Mouse (Mus musculus) heart, embryonic 15.5 days (tissue): ENCODE measurements around the gene Vps45. TPM values are rescaled to one million over a fixed set of nuclear protein-coding genes. Genes with fewer than 3 reads are reported as not detected.
A peak's percentile ranks its signal among the peaks of the same experiment; 100 is the strongest.
"Not testable (repeated sequence)": the region's sequence is repeated elsewhere in the genome, so short reads cannot be mapped to it uniquely, and the experiment has no call there.

Experiments
- ATAC-seq: fragments of 200-750 bp; cut with Nextera tagmentation; replicated peaks from 2 replicates; pipeline ENCODE4 v1.8.0; 2017; ENCODE audit warnings: low read depth, moderate TSS enrichment; ENCODE audit not compliant: insufficient number of reproducible peaks, insufficient read depth, low FRiP score
- H3K27ac ChIP-seq: fragments of 300-500 bp; sonication (generic); 2 replicates; pipeline ENCODE4 v1.5.1; 2015; ENCODE audit warnings: mild to moderate bottlenecking, inconsistent platforms
- H3K27me3 ChIP-seq: fragments of 300-500 bp; sonication (generic); 2 replicates; pipeline ENCODE4 v1.6.1; 2015; ENCODE audit warnings: inconsistent platforms
- H3K36me3 ChIP-seq: fragments of 300-500 bp; sonication (generic); 2 replicates; pipeline ENCODE4 v1.6.1; 2015; ENCODE audit warnings: mild to moderate bottlenecking, inconsistent platforms
- H3K4me1 ChIP-seq: fragments of 300-500 bp; sonication (generic); replicated peaks from 2 replicates; pipeline ENCODE4 v1.6.1; 2015; ENCODE audit warnings: inconsistent platforms
- H3K4me2 ChIP-seq: fragments of 300-500 bp; sonication (generic); 2 replicates; pipeline ENCODE4 v1.6.1; 2015; ENCODE audit warnings: inconsistent platforms, mild to moderate bottlenecking, moderate library complexity
- H3K4me3 ChIP-seq: fragments of 300-500 bp; sonication (generic); 2 replicates; pipeline ENCODE4 v1.5.1; 2015; ENCODE audit warnings: mild to moderate bottlenecking, inconsistent platforms
- H3K9ac ChIP-seq: fragments of 300-500 bp; sonication (generic); 2 replicates; pipeline ENCODE4 v1.6.1; 2015; ENCODE audit warnings: mild to moderate bottlenecking, inconsistent platforms
- H3K9me3 ChIP-seq: fragments of 300-500 bp; sonication (generic); replicated peaks from 2 replicates; pipeline ENCODE4 v1.6.1; 2016; ENCODE audit warnings: inconsistent platforms
- WGBS: fragments of 180-500 bp; shearing (Covaris S2); methylation state at CpG from one replicate; pipeline ENCODE4 v1.1.7; 2015; ENCODE audit warnings: mixed read lengths; 5-methylcytosine and 5-hydroxymethylcytosine counted together
- polyA plus RNA-seq: library from polyadenylated mRNA; unstranded; fragments of >200 nt; fragmentation: Nextera tagmentation; extraction: Ambion mirVana; gene quantifications from 2 replicates; pipeline ENCODE4 v1.2.1, GENCODE M21; 2015

Vps45 gene
- polyA plus RNA-seq, 1 experiment from 2014 or later, result 40.2 TPM

DNA sequence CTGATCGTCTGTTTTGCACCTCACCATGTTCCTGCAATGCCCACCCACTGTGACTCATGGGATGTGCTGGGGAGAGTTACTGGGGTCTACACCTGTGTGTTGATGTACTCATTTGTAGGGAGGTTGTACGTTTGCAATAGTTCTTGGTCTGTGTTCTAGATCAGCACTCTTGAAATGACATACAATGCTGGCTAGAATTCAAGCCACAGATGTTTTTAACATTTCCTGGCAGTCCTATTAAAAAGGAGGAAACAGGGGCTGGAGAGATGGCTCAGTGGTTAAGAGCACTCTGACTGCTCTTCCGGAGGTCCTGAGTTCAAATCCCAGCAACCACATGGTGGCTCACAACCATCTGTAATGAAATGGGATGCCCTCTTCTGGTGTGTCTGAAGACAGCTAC lies 104.7 kb downstream of the Vps45 start:
- 66% methylated on average over 3 of the region's 3 CpGs for WGBS

DNA sequence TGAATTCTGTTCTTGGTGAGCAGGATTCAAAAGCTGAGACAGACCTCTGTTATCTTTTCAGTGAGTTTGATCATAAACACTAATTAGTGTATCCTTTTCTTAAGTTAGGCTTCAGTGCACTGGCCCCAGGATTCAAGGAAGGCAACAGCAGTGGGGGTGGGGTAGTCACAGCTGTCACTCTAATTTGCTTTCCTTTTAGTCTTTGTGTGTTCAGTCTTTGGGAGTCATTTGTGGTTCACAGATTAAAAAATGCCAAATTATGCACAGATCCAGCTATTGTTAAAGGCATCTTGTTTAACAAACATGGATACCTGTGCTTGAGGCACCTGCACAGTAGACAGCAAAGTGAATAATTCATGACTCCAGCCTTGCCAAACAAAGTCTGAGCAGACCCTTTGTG lies 105.2 kb downstream of the Vps45 start:
- Histone ChIP-seq H3K4me2 (no peak overlapping the region), H3K27me3 (no peaks in the 10 kb centered on the region), H3K9ac (no peak overlapping the region), H3K9me3 (no peaks in the 10 kb centered on the region), H3K36me3 (no peaks in the 10 kb centered on the region), H3K4me3 (no peak overlapping the region), H3K4me1 (peaks cover 23% of the 10 kb centered on the region), H3K27ac (peak overlapping the region; percentile 25; the same call in 1 of the 2 replicates)
- no peak for ATAC-seq

More for the DNA sequence above, 104.7 kb downstream of the Vps45 start:
- Histone ChIP-seq H3K4me2 (no peak overlapping the region), H3K4me3 (no peak overlapping the region), H3K9ac (no peak overlapping the region), H3K27me3 (no peaks in the 10 kb centered on the region), H3K9me3 (no peaks in the 10 kb centered on the region), H3K27ac (peak overlapping the region; percentile 25; the same call in 1 of the 2 replicates), H3K4me1 (peaks cover 26% of the 10 kb centered on the region), H3K36me3 (no peaks in the 10 kb centered on the region)
- ATAC-seq, result no peak

GRCm38 (mm10) chr3:95951566-95951965 lies 106.7 kb downstream of the Vps45 start:
- Histone ChIP-seq H3K27ac (peak overlapping the region; percentile 92), H3K4me2 (peak overlapping the region; percentile 71), H3K4me3 (peak overlapping the region; percentile 56), H3K4me1 (peaks cover 11% of the 10 kb centered on the region), H3K9ac (peak overlapping the region; percentile 61)
- H3K9me3 ChIP-seq, H3K27me3 ChIP-seq, ATAC-seq, H3K36me3 ChIP-seq: not testable (repeated sequence)
- 68% methylated on average over 12 of the region's 12 CpGs for WGBS

- H3K9me3 ChIP-seq, result no peaks in the 10 kb centered on the region
- H3K4me1 ChIP-seq, result peaks cover 9% of the 10 kb centered on the region
- peaks cover 15% of the 10 kb centered on the region for H3K36me3 ChIP-seq
- H3K9ac ChIP-seq, result peak overlapping the region; percentile 61
- H3K4me3 ChIP-seq, result peak overlapping the region; percentile 56
- peak; percentile 92 for ATAC-seq
- 2% methylated on average over 49 of the region's 49 CpGs for WGBS
- no peaks in the 10 kb centered on the region for H3K27me3 ChIP-seq
- peak overlapping the region; percentile 71 for H3K4me2 ChIP-seq
- peak overlapping the region; percentile 92 for H3K27ac ChIP-seq
Measured at GRCm38 (mm10) chr3:95950763-95951551, 107.3 kb downstream of the Vps45 start.

Other genes starting within 250 kb of the Vps45 start
- 17.6 and 19.6 TPM in 2 replicates for gene Rprd2, start 239.6 kb downstream of the Vps45 start, polyA plus RNA-seq
- gene Prpf3, start 202.6 kb downstream of the Vps45 start, polyA plus RNA-seq, result 27.5 and 31.0 TPM in 2 replicates
- 323 and 434 TPM in 2 replicates for gene Mrps21, start 186.9 kb downstream of the Vps45 start, polyA plus RNA-seq
- gene Ciart, start 176.2 kb downstream of the Vps45 start, polyA plus RNA-seq, result 3.6 and 4.7 TPM in 2 replicates
- gene BC028528, start 166.5 kb downstream of the Vps45 start, polyA plus RNA-seq, result 38.4 and 43.5 TPM in 2 replicates
- gene Aph1a, start 164.5 kb downstream of the Vps45 start, polyA plus RNA-seq, result 33.3 and 35.8 TPM in 2 replicates
- 46.9 and 55.7 TPM in 2 replicates for gene Car14, start 153.8 kb downstream of the Vps45 start, polyA plus RNA-seq
- gene Anp32e, start 129.2 kb downstream of the Vps45 start, polyA plus RNA-seq, result 183 and 187 TPM in 2 replicates
- gene Plekho1, start 62.5 kb downstream of the Vps45 start, polyA plus RNA-seq, result 64.3 and 69.6 TPM in 2 replicates
- 20.1 and 24.5 TPM in 2 replicates for gene Otud7b, start 46.1 kb upstream of the Vps45 start, polyA plus RNA-seq
- 8.5 and 11.2 TPM in 2 replicates for gene Mtmr11, start 103.5 kb upstream of the Vps45 start, polyA plus RNA-seq
- 71.2 and 96.8 TPM in 2 replicates for gene Sf3b4, start 113.9 kb upstream of the Vps45 start, polyA plus RNA-seq
- 12.9 and 13.6 TPM in 2 replicates for gene Sv2a, start 122.7 kb upstream of the Vps45 start, polyA plus RNA-seq
- 40.7 and 40.8 TPM in 2 replicates for gene Bola1, start 161.2 kb upstream of the Vps45 start, polyA plus RNA-seq
- 0.43 TPM in 1 of 2 replicates, not detected in the other for gene Hist2h2ab, start 161.4 kb upstream of the Vps45 start, polyA plus RNA-seq
- 5.3 and 5.5 TPM in 2 replicates for gene Hist2h2ac, start 162.4 kb upstream of the Vps45 start, polyA plus RNA-seq
- gene Hist2h2be, start 162.7 kb upstream of the Vps45 start, polyA plus RNA-seq, result 7.3 and 8.1 TPM in 2 replicates
- 3.9 and 5.1 TPM in 2 replicates for gene Hist2h3c2, start 180.7 kb upstream of the Vps45 start, polyA plus RNA-seq
- 37.0 and 45.9 TPM in 2 replicates for gene Hist2h2aa2, start 181.8 kb upstream of the Vps45 start, polyA plus RNA-seq
- gene Hist2h2aa1, start 187.0 kb upstream of the Vps45 start, polyA plus RNA-seq, result 13.6 and 15.1 TPM in 2 replicates
- gene Hist2h3c1, start 188.2 kb upstream of the Vps45 start, polyA plus RNA-seq, result 0.72 and 1.0 TPM in 2 replicates
- 2.9 and 3.9 TPM in 2 replicates for gene Hist2h4, start 204.8 kb upstream of the Vps45 start, polyA plus RNA-seq
- gene Hist2h3b, start 210.2 kb upstream of the Vps45 start, polyA plus RNA-seq, result 26.2 and 31.1 TPM in 2 replicates
- gene Hist2h2bb, start 211.3 kb upstream of the Vps45 start, polyA plus RNA-seq, result 3.6 and 4.8 TPM in 2 replicates
- 1.1 and 3.2 TPM in 2 replicates for gene Fcgr1, start 235.5 kb upstream of the Vps45 start, polyA plus RNA-seq